Mouse (Mus musculus): ENCODE data around the gene Efnb2. TPM values are rescaled to one million over a fixed set of nuclear protein-coding genes. Genes with fewer than 3 reads are reported as not detected.

Gene Efnb2
- polyA plus RNA-seq (2017; shearing (Covaris generic)) = under 1 TPM; 0.24 to 0.50 TPM

GRCm38 (mm10) chr8:8661103-8661758 lies at the start of gene Efnb2:
TSS of gene Efnb2 (minus strand) at chr8:8661242.

GRCm38 (mm10) chr8:8690146-8691092 lies 29.4 kb upstream of the Efnb2 start, which contains the start of gene Arglu1:
TSS of gene Arglu1 (minus strand) at chr8:8690521.

Other genes starting within 250 kb of the Efnb2 start
- 100 to 1,000 TPM; 101 to 130 TPM for gene Arglu1, start 29.3 kb upstream of the Efnb2 start, polyA plus RNA-seq (2017; shearing (Covaris generic))

All from activated CD4-positive, CD25-positive, alpha-beta regulatory T cell (primary cell).